Mouse (Mus musculus) liver, postnatal 0 days (tissue): ENCODE measurements around the gene Lnpk.

ENCODE experiments used
- CTCF ChIP-seq: sonication (generic); IDR thresholded peaks from 2 replicates; pipeline ENCODE4 v1.5.1; 2016; ENCODE audit warnings: antibody characterized with exemption, low read depth
- EP300 ChIP-seq: IDR thresholded peaks from 2 replicates; pipeline ENCODE4 v1.6.1; 2016; ENCODE audit warnings: antibody characterized with exemption, low read depth, mild to moderate bottlenecking

DNA sequence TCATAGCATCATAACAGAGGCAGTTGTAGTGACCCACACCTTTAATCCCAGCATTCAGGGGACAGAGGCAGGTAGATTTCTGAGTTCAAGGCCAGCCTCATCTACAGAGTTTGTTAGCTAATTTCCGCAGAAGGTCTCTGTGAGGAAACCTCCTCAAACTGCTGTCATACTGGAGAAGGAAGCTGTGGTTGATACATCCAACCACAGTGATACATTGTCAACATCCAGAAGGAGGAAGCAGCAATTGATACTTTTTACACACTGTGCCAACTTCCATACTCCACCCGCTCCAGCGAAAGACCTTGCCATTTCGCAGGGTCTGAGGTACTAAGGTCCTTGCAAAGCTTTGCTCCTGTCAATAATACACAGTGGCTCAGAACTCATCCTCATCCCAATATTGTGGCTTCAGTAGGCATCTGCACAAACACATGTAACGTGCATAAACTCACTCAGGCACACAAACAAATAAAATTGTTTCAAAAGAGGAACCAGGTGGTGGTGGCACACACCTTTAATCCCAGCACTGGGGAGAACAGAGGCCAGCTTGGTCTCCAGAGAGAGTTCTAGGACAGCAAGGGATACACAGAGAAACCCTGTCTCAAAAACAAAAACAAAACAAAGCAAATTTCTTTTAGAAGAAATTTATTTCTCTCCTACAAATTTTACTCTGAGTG is 27.0 kb upstream of the Lnpk start:
- TF ChIP-seq CTCF (no peak), EP300 (no peak)
